Mouse (Mus musculus) heart, embryonic 13.5 days (tissue): Measurements from ENCODE around the gene Celf3. TPM values are rescaled to one million over a fixed set of nuclear protein-coding genes. Genes with fewer than 3 reads are reported as not detected.
A peak's percentile ranks its signal among the peaks of the same experiment; 100 is the strongest.

Source experiments
- ATAC-seq: fragments of 200-750 bp; cut with Nextera tagmentation; 2 replicates; pipeline ENCODE4 v1.8.0; 2017; ENCODE audit warnings: moderate TSS enrichment; ENCODE audit not compliant: insufficient number of reproducible peaks, low FRiP score, low TSS enrichment; ENCODE audit errors: extremely low read depth
- H3K27ac ChIP-seq: fragments of 300-500 bp; sonication (generic); replicated peaks from 2 replicates; pipeline ENCODE4 v1.5.1; 2015; ENCODE audit warnings: moderate library complexity, mild to moderate bottlenecking, inconsistent platforms
- H3K27me3 ChIP-seq: fragments of 300-500 bp; sonication (generic); replicated peaks from 2 replicates; pipeline ENCODE4 v1.6.1; 2015; ENCODE audit warnings: mild to moderate bottlenecking, inconsistent platforms
- H3K36me3 ChIP-seq: fragments of 300-500 bp; sonication (generic); 2 replicates; pipeline ENCODE4 v1.6.1; 2015; ENCODE audit warnings: mild to moderate bottlenecking, inconsistent platforms
- H3K4me1 ChIP-seq: fragments of 300-500 bp; sonication (generic); 2 replicates; pipeline ENCODE4 v1.6.1; 2015; ENCODE audit warnings: inconsistent platforms
- H3K4me2 ChIP-seq: fragments of 300-500 bp; sonication (generic); 2 replicates; pipeline ENCODE4 v1.6.1; 2015; ENCODE audit warnings: inconsistent platforms, mild to moderate bottlenecking, moderate library complexity
- H3K4me3 ChIP-seq: fragments of 300-500 bp; sonication (generic); 2 replicates; pipeline ENCODE4 v1.5.1; 2015; ENCODE audit warnings: moderate library complexity, mild to moderate bottlenecking, inconsistent platforms
- H3K9ac ChIP-seq: fragments of 300-500 bp; sonication (generic); 2 replicates; pipeline ENCODE4 v1.6.1; 2015; ENCODE audit warnings: inconsistent platforms, mild to moderate bottlenecking, moderate library complexity
- H3K9me3 ChIP-seq: fragments of 300-500 bp; sonication (generic); 2 replicates; pipeline ENCODE4 v1.6.1; 2016; ENCODE audit warnings: inconsistent platforms
- WGBS: fragments of 180-500 bp; shearing (Covaris S2); methylation state at CpG from one replicate; pipeline ENCODE4 v1.1.7; 2015; ENCODE audit warnings: mixed read lengths; 5-methylcytosine and 5-hydroxymethylcytosine counted together
- polyA plus RNA-seq: library from polyadenylated mRNA; unstranded; fragments of >200 nt; fragmentation: Nextera tagmentation; extraction: Ambion mirVana; gene quantifications from 2 replicates; pipeline ENCODE4 v1.2.1, GENCODE M21; 2015

The Celf3 gene
- polyA plus RNA-seq, 1 experiment from 2014 or later, result 1.5 TPM

DNA sequence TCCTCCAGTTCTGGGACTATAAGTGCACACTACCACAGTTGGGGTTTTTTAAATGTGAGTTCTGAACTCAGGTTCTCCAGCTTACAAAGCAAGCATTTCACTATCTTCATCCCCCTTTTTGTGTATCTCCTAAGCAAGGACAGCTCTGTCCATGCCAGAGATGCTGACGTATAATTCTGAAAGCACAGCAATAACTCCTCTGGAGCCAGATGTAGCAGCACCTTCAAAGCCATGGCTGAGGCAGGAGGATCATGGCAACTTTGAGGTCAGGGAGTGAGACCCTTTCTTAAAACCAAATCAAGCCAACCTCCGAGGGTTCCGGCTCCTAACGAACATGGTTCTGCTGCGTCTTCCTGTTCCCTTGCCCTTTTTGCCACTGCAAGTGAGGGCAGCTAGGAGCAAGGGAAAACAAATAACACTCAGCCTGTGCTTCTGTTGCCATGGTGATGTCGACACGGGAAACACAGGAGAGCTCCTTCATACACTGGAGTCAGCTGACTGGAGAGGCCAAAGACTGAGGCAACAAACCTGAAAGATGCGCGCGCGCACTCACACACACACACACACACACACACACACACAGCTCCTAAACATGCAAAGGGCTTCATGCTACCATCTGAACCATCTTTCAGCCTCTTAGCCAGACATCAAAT is 14.0 kb upstream of the Celf3 start:
- H3K9me3 ChIP-seq, result no peaks in the 10 kb centered on the region
- ATAC-seq, result no peak
- WGBS, result 55% methylated on average over 11 of the region's 11 CpGs
- H3K4me2 ChIP-seq, result no peak overlapping the region
- no peaks in the 10 kb centered on the region for H3K27me3 ChIP-seq
- H3K36me3 ChIP-seq, result no peaks in the 10 kb centered on the region
- no peak overlapping the region for H3K9ac ChIP-seq
- H3K4me1 ChIP-seq, result peaks cover 5% of the 10 kb centered on the region; the same call in 1 of the 2 replicates
- H3K4me3 ChIP-seq, result no peak overlapping the region
- no peak overlapping the region for H3K27ac ChIP-seq

DNA sequence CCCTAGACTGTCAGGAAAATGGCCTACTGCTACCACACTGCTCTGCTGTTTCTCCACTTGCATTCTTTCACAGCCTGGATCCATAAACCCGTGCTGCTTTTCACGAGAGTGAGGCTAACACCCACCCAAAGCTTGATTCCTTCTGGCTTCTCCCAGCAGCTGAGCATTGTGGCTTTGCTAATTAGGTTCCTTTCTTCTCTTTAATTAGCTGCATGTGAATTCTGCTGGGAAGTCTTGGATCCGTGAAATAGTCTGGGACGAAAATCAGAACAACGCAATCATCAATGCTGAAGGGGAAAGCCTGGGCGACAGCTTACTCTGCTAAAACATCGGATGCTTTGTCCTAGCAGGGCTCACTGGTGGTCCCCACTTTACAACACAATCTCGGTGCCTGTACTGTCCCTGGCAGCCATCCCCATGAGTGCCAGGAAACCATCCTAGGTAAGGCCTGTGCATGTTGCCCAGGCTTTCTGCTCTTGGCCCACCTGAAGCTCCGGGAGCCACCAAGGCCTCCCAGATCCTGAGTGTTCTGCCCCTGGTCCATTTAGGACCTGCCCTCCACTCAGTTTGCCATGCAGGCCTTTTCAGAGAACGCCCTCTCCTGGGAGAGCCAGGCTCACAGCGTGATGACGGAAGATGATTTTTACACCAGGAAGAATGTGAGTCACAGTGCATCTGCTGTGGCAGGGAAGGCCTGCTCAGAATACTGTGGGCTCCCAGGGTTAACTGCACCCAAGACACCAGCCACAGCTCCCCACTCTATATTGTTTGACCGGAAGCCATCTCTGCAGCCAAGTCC is 12.3 kb upstream of the Celf3 start:
- H3K36me3 ChIP-seq, result no peaks in the 10 kb centered on the region
- peaks cover 5% of the 10 kb centered on the region; the same call in 1 of the 2 replicates for H3K4me1 ChIP-seq
- 69% methylated on average over 13 of the region's 13 CpGs for WGBS
- H3K4me2 ChIP-seq, result no peak overlapping the region
- H3K27me3 ChIP-seq, result no peaks in the 10 kb centered on the region
- no peak overlapping the region for H3K9ac ChIP-seq
- no peak overlapping the region for H3K4me3 ChIP-seq
- H3K9me3 ChIP-seq, result no peaks in the 10 kb centered on the region
- no peak overlapping the region for H3K27ac ChIP-seq
- no peak for ATAC-seq

DNA sequence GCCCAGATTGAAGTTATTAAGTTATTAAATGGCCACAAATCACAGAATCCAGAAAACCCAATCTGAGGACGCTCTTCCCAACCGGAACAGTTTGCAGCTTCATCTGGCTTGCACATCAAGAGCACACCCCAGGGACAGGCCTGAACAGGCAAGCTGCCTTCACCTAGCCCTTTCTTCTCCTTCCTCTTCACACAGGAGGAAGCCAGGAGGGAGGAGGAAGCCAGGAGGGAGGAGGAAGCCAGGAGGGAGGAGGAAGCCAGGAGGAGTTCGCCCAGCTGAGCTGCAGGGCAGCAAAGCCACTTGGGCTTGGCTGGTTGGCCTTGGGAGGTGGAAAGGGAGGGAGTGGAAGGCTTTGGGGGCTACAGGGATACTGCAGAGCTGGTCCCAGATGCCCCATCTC is 9.2 kb upstream of the Celf3 start:
- H3K9ac ChIP-seq, result no peak overlapping the region
- 48% methylated on average over 3 of the region's 3 CpGs for WGBS

DNA sequence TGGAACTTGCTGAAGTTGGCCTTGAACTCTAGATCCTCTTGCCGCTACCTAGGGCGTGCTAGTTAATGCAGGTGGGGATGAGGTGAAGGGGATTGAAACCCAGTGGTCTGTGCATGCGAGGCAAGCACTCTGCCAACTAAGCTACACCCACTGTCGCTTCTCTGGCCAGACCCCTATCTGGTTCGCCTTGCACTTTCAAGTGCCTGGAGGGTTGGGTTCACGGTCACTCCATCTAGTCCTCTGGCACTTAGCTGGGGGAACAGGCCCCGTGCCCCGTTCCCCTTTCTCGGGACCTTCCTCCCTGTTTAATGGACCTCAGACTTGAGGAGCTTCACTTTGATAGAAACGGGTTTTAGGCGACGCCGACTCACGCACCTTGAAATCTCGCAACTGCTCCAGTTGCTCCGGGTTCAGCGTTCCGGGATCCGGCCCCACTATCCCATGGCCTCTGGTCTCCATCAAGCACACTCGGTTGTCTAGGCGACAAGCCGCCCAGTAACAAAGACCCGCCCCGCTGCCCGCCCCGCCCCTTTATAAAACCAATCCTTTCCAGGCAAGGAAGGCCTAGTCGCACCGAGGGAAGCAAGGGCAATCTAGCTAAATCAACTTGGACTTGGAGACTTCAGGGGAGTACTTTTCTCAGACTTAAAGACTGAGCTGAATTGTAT is 5.5 kb upstream of the Celf3 start:
- Histone ChIP-seq H3K4me3 (peak overlapping the region; percentile 43), H3K36me3 (no peaks in the 10 kb centered on the region), H3K9ac (peak overlapping the region; percentile 56), H3K27me3 (no peaks in the 10 kb centered on the region; the same call in 1 of the 2 replicates), H3K4me1 (peaks cover 25% of the 10 kb centered on the region), H3K4me2 (peak overlapping the region; percentile 73), H3K9me3 (no peaks in the 10 kb centered on the region), H3K27ac (peak overlapping the region; percentile 69)
- no peak for ATAC-seq
- WGBS, result 7% methylated on average over 28 of the region's 28 CpGs

More for the DNA sequence above, 9.2 kb upstream of the Celf3 start:
- Histone ChIP-seq H3K4me3 (no peak overlapping the region), H3K4me1 (peaks cover 26% of the 10 kb centered on the region), H3K9me3 (no peaks in the 10 kb centered on the region), H3K4me2 (no peak overlapping the region), H3K36me3 (no peaks in the 10 kb centered on the region), H3K27ac (no peak overlapping the region), H3K27me3 (no peaks in the 10 kb centered on the region)
- no peak for ATAC-seq

DNA sequence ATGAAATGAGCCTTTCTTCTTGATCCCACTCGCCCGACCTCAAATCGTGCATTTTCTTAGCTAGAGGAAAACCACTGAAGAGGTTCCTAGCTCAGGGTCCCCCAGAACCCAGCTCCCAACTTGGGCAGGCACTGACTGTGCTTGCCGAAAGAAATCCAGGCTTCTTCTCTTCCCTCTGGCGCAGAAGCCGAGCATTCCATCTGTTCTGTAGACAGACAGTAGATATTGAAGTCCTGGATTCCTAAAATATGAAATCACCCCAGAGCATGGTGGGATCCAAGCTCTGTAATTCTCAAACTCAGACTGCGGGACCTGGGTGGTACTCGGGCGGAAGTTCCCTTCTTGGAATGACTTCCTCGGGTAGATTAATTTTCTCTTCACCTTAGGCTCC is 5.0 kb upstream of the Celf3 start:
- peaks cover 28% of the 10 kb centered on the region for H3K4me1 ChIP-seq
- WGBS, result 35% methylated on average over 10 of the region's 10 CpGs
- peak overlapping the region; percentile 43 for H3K4me3 ChIP-seq
- no peaks in the 10 kb centered on the region for H3K9me3 ChIP-seq
- peak overlapping the region; percentile 73 for H3K4me2 ChIP-seq
- H3K27me3 ChIP-seq, result peaks cover 3% of the 10 kb centered on the region
- peak overlapping the region; percentile 69 for H3K27ac ChIP-seq
- no peak for ATAC-seq
- H3K9ac ChIP-seq, result peak overlapping the region; percentile 20; the same call in 1 of the 2 replicates
- H3K36me3 ChIP-seq, result no peaks in the 10 kb centered on the region

DNA sequence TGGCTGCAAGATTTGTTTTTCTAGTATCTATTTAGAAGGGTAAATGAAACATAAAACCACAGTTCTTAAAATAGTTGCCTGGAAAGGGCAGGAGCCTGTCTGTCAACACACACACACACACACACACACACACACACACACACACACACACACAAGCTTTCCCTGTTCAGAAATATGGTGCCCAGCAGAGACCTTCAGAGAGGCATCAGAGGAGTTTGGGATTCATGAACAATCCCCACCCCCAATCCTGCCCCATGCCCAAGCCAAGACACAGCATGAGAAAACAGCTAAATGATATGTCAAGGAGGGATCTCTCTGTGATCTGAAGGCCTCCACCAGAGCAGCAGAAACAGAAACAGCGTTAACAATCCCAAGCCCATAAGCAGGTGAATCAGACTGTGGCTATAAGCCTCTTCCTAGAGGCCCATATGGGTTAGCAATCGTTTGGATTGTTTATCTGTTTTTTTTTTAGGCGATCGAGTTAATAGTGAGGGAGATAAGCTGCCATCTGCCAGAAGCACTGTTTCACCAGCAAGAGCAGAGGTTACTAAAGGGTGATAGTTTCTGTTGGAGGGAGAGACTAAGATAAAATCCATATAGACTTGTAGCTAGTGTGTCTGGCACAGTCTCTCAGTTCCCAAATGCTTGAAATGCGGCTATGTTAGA is 4.4 kb upstream of the Celf3 start:
- Histone ChIP-seq H3K4me2 (no peak overlapping the region), H3K4me3 (no peak overlapping the region), H3K9ac (no peak overlapping the region), H3K9me3 (no peaks in the 10 kb centered on the region), H3K4me1 (peaks cover 29% of the 10 kb centered on the region), H3K27ac (peak overlapping the region; percentile 48; the same call in 1 of the 2 replicates), H3K27me3 (peaks cover 9% of the 10 kb centered on the region), H3K36me3 (no peaks in the 10 kb centered on the region)
- WGBS, result 31% methylated on average over 5 of the region's 5 CpGs
- no peak for ATAC-seq

DNA sequence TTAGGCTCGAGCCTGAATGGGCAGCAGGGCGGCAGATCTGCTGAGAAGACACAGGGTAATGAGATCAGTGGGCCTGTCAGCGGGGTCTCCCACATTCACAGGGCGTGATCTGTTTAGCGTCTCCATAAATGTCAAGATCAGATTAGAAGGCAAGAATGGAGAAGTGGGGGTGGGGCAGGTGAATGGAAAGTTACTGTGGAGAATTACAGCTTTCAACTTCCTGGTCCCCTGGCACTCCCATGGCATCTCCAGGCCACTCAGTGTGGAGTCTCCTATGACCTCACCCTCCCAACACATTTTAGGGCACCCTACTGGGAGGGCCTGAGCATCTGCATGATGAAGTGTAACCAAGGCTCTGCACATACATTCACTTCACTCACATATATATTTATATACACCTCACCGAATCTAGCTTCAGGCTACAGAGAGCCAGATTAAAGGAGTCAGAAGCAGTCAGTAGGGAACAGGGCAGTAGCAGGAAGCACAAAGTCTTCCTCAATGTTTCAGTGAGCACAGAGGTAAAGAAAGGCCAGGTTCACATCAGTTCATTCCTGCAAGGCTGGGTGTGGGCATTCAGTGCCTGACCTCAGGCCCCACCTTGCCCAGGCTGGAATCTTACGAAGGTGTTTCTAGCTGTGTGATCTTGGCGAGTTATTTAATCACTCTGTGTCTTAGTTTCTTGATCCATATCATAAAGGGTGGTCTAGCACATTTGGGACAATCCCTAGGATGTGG is 1.6 kb upstream of the Celf3 start:
- H3K9me3 ChIP-seq, result no peaks in the 10 kb centered on the region
- no peak overlapping the region for H3K9ac ChIP-seq
- H3K4me2 ChIP-seq, result no peak overlapping the region
- no peak overlapping the region for H3K27ac ChIP-seq
- 43% methylated on average over 8 of the region's 8 CpGs for WGBS
- no peak for ATAC-seq
- H3K4me1 ChIP-seq, result peaks cover 41% of the 10 kb centered on the region
- H3K4me3 ChIP-seq, result no peak overlapping the region
- H3K36me3 ChIP-seq, result no peaks in the 10 kb centered on the region
- H3K27me3 ChIP-seq, result peaks cover 36% of the 10 kb centered on the region

DNA sequence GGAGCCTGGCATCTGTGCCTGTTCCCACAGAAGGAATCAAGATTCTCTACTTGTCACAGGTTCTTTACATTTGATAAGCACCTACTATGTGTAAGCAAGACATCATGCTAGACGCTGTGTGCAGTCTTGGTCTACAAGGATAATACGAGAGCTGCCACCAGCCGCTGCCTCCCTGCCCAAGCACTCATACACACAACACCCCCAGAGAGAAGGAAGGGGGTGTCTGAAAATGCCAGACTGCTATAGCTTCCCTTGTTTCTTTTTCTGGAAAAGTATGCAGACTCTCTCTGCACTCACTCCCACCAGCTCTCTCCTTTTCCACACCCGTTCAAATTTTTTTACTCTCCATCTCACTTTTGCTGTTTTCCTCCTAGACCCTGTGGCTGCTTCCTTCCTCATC is 651 bp upstream of the Celf3 start:
- Histone ChIP-seq H3K4me2 (no peak overlapping the region), H3K4me3 (no peak overlapping the region), H3K9ac (no peak overlapping the region), H3K9me3 (no peaks in the 10 kb centered on the region), H3K27me3 (peaks cover 37% of the 10 kb centered on the region), H3K36me3 (no peaks in the 10 kb centered on the region), H3K4me1 (peaks cover 40% of the 10 kb centered on the region), H3K27ac (no peak overlapping the region)
- 53% methylated on average over 4 of the region's 4 CpGs for WGBS
- ATAC-seq, result no peak

DNA sequence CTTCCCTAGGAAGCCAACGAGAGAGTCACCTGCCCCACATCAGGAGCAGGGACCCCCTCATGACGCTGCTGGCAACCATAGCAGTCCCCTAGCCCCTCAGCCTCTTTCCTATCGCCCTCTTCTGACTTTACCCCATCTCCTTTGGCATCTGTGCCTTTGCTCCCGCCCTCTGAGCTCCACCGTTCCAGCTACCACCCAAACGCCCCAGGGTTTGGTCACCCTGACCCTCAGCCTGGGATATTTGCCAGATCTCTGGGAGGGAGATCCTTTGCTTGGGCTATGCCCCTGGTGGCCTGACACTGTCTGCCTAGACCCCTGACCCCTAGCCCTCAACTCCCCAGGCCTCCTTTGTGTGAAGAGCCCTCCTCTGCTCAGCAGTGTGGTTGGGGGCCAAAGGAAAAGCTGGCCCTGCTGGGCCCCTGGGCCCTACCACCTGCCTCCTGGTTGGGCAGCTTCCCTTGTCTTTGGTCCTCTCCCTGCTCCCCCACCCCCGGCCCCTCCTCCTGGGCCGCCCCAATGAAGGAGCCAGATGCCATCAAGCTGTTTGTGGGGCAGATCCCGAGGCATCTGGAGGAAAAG is 585 bp downstream of the Celf3 start:
- Histone ChIP-seq H3K36me3 (no peaks in the 10 kb centered on the region), H3K27ac (no peak overlapping the region), H3K9me3 (no peaks in the 10 kb centered on the region), H3K4me1 (peaks cover 35% of the 10 kb centered on the region), H3K27me3 (peaks cover 37% of the 10 kb centered on the region), H3K9ac (no peak overlapping the region), H3K4me2 (no peak overlapping the region), H3K4me3 (no peak overlapping the region; the same call in 1 of the 2 replicates)
- 8% methylated on average over 9 of the region's 9 CpGs for WGBS
- no peak for ATAC-seq

DNA sequence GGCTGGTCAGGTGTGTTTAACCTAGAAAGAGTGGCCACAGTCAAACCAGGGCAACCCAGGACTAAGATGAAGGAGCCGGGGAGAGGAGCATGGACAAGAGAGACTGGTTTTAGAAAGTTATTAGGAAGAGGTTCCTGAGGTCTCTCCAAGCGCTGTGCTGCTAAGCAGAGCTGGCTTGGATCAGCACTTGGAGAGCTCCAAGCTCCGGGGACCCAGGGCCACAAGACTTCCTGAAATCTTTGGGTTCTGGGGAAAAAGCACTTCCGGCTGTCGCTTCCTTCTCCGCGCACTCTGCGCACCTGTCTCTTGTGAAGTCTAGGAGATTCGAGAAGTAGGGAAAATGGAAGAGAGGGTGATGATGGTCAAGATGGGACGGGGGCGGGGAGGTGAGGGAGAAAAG is 1.5 kb downstream of the Celf3 start:
- peaks cover 37% of the 10 kb centered on the region for H3K27me3 ChIP-seq
- H3K4me2 ChIP-seq, result peak overlapping the region; percentile 64
- H3K9ac ChIP-seq, result no peak overlapping the region
- WGBS, result 3% methylated on average over 11 of the region's 11 CpGs
- H3K36me3 ChIP-seq, result no peaks in the 10 kb centered on the region
- peaks cover 32% of the 10 kb centered on the region for H3K4me1 ChIP-seq
- H3K9me3 ChIP-seq, result no peaks in the 10 kb centered on the region
- no peak for ATAC-seq
- peak overlapping the region; percentile 38 for H3K4me3 ChIP-seq
- no peak overlapping the region for H3K27ac ChIP-seq
